Mouse (Mus musculus): Measurements from ENCODE around the gene Fbxl13. TPM values are rescaled to one million over a fixed set of nuclear protein-coding genes. Genes with fewer than 3 reads are reported as not detected.

The Fbxl13 gene
- polyA plus RNA-seq, 1 experiment from 2014 or later, result 0.21 TPM

DNA sequence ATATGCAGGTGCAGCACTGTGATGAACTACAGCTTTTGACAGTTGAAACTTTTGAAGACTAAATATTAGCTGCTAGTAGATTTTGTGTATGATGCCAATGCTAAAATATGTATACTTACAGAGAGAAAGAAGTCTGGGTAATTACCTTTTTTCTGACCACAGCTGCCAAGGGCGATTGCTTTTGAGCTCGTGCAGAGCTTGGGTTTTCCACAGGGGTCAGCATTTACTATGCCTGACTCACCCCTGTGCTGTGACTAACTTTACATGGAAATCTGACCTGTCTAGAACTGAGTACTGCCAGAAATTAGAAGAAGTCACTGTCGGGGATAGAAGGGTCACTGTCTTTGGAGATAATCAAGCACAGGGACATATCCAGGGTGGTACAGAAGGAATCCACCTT is 153.2 kb downstream of the Fbxl13 start:
- Histone ChIP-seq H3K4me3 (ENCODE audit: low read depth, low read length) (no peak overlapping the region), H3K4me1 (ENCODE audit: control insufficient read depth, insufficient read depth, low read length) (no peaks in the 10 kb centered on the region), H3K9me3 (ENCODE audit: control insufficient read depth, low read length) (no peaks in the 10 kb centered on the region), H3K9ac (replicated peaks; ENCODE audit: low read depth, low read length) (no peak overlapping the region), H3K36me3 (ENCODE audit: control insufficient read depth, insufficient read depth, low read length) (no peaks in the 10 kb centered on the region), H3K27ac (ENCODE audit: low read depth, low read length) (no peak overlapping the region), H3K27me3 (ENCODE audit: control insufficient read depth, insufficient read depth, low read length) (no peaks in the 10 kb centered on the region), H3K4me2 (ENCODE audit: low read depth, low read length) (no peak overlapping the region)
- ATAC-seq (ENCODE audit: low read depth), result no peak
- 73% methylated on average over 3 of the region's 3 CpGs for WGBS

DNA sequence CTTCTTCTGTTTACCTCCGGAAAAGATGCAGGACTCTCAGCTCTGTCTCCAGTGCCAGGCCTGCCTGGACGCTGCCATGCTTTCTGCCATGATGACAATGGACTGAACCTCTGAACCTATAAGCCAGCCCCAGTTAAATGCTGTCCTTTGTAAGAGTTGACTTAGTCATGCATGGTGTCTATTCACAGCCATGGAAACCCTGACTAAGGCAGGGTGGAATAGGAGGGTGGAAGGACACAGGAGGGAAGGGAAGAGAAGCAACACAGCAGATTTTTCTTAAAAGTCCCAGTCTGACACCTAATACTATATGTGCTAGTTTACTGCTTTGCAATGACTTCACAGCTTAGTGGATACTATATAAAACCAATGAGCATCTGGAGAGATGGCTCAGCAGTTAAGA is 154.0 kb downstream of the Fbxl13 start:
- H3K4me2 ChIP-seq (ENCODE audit: low read depth, low read length), result no peak overlapping the region
- H3K4me1 ChIP-seq (ENCODE audit: control insufficient read depth, insufficient read depth, low read length), result no peaks in the 10 kb centered on the region
- no peak overlapping the region for H3K27ac ChIP-seq (ENCODE audit: low read depth, low read length)
- H3K4me3 ChIP-seq (ENCODE audit: low read depth, low read length), result no peak overlapping the region
- peak; percentile 73; the same call in 1 of the 2 replicates for ATAC-seq (ENCODE audit: low read depth)
- WGBS, result 30% methylated on average over 2 of the region's 2 CpGs
- no peaks in the 10 kb centered on the region for H3K9me3 ChIP-seq (ENCODE audit: control insufficient read depth, low read length)
- H3K36me3 ChIP-seq (ENCODE audit: control insufficient read depth, insufficient read depth, low read length), result no peaks in the 10 kb centered on the region
- no peaks in the 10 kb centered on the region for H3K27me3 ChIP-seq (ENCODE audit: control insufficient read depth, insufficient read depth, low read length)
- no peak overlapping the region for H3K9ac ChIP-seq (replicated peaks; ENCODE audit: low read depth, low read length)

DNA sequence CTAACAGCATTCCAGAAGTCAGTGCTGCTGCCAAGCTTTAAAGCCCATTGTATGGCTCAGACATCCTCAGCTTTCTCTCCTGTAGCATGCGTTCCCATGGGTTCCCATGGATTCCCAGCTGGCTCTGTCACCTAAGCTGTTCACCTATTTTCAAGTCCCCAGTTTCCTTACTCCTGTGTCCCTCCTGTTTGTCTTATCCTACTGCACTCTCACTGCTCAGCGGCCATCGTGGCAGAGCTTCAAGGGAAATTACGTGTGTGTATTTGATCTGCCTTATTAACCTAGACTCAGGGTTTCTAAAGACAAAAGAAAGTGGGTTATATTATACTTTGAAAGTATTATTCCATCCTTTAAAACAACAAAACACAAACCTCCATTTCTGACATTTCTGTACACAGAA is 156.3 kb downstream of the Fbxl13 start:
- no peaks in the 10 kb centered on the region for H3K9me3 ChIP-seq (ENCODE audit: control insufficient read depth, low read length)
- H3K27me3 ChIP-seq (ENCODE audit: control insufficient read depth, insufficient read depth, low read length), result no peaks in the 10 kb centered on the region
- H3K4me1 ChIP-seq (ENCODE audit: control insufficient read depth, insufficient read depth, low read length), result no peaks in the 10 kb centered on the region
- no peak for ATAC-seq (ENCODE audit: low read depth)
- H3K9ac ChIP-seq (replicated peaks; ENCODE audit: low read depth, low read length), result no peak overlapping the region
- 70% methylated on average over 4 of the region's 4 CpGs for WGBS
- no peak overlapping the region for H3K27ac ChIP-seq (ENCODE audit: low read depth, low read length)
- no peaks in the 10 kb centered on the region for H3K36me3 ChIP-seq (ENCODE audit: control insufficient read depth, insufficient read depth, low read length)
- H3K4me2 ChIP-seq (ENCODE audit: low read depth, low read length), result no peak overlapping the region
- H3K4me3 ChIP-seq (ENCODE audit: low read depth, low read length), result no peak overlapping the region

DNA sequence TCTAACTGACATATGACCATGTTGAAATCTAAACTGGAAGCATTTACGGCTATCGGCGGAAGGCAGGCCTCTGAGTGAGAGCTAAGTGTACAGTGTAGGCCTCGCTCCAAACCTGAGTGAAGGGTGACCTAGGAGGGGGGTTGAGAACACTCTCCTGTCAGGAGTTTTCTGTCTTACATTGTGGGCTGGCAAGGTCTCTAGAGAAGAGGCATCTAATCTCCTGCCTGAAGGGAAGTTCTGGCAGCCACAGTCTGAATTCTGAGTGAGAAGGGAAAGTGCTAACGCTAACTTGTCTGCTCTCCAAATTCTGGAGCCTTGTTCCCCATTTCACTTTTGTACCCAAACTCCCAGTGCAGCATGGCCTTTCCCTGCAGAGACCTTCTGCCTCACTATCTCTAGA is 156.9 kb downstream of the Fbxl13 start:
- H3K9ac ChIP-seq (replicated peaks; ENCODE audit: low read depth, low read length), result no peak overlapping the region
- no peaks in the 10 kb centered on the region for H3K27me3 ChIP-seq (ENCODE audit: control insufficient read depth, insufficient read depth, low read length)
- H3K27ac ChIP-seq (ENCODE audit: low read depth, low read length), result no peak overlapping the region
- H3K36me3 ChIP-seq (ENCODE audit: control insufficient read depth, insufficient read depth, low read length), result no peaks in the 10 kb centered on the region
- H3K4me2 ChIP-seq (ENCODE audit: low read depth, low read length), result no peak overlapping the region
- no peak overlapping the region for H3K4me3 ChIP-seq (ENCODE audit: low read depth, low read length)
- H3K4me1 ChIP-seq (ENCODE audit: control insufficient read depth, insufficient read depth, low read length), result no peaks in the 10 kb centered on the region
- no peaks in the 10 kb centered on the region for H3K9me3 ChIP-seq (ENCODE audit: control insufficient read depth, low read length)
- no peak for ATAC-seq (ENCODE audit: low read depth)
- WGBS, result 91% methylated on average over 5 of the region's 5 CpGs

DNA sequence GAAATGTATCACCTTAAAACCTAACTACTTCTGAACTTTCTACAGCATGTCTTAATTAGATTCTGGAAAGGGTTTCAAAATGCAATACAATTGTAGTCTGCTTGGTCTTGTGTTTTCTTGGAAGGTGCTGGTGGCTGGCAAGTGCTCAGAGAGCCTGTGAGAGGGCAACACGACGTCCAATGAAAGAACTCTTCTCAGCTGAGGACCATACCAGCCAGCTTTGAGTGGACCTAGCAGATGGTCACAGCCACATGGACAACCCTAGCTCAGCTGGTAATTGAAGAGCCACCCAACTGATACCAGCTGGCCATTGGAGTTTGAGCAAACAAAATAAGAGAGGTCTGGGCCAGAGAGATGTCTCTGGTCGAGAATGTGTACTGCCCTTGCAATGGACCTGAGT is 157.7 kb downstream of the Fbxl13 start:
- Histone ChIP-seq H3K27me3 (ENCODE audit: control insufficient read depth, insufficient read depth, low read length) (no peaks in the 10 kb centered on the region), H3K27ac (ENCODE audit: low read depth, low read length) (no peak overlapping the region), H3K4me1 (ENCODE audit: control insufficient read depth, insufficient read depth, low read length) (no peaks in the 10 kb centered on the region), H3K4me3 (ENCODE audit: low read depth, low read length) (no peak overlapping the region), H3K9me3 (ENCODE audit: control insufficient read depth, low read length) (no peaks in the 10 kb centered on the region), H3K4me2 (ENCODE audit: low read depth, low read length) (no peak overlapping the region), H3K9ac (replicated peaks; ENCODE audit: low read depth, low read length) (no peak overlapping the region), H3K36me3 (ENCODE audit: control insufficient read depth, insufficient read depth, low read length) (no peaks in the 10 kb centered on the region)
- WGBS, result 94% methylated on average over 3 of the region's 3 CpGs
- no peak for ATAC-seq (ENCODE audit: low read depth)

DNA sequence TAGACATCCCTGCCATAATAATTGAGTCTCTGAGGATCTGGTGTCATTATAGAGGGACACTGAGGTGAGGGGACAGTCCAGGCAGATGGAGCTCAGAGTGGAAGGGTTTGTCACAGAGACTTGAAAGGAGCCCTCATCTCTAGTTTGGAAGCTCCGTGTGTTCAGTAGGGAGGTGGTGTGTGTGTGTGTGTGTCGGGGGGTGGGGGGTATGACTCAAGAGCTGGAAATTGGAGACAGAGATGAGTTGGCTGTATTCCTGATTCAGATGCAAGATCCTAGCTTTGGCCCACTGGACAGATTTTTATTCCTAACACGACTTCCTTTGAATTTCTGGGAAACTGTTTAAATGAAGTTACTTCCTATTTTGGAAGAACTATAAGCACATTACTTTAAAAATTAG is 158.1 kb downstream of the Fbxl13 start:
- H3K27ac ChIP-seq (ENCODE audit: low read depth, low read length), result no peak overlapping the region
- no peak overlapping the region for H3K4me2 ChIP-seq (ENCODE audit: low read depth, low read length)
- no peaks in the 10 kb centered on the region for H3K27me3 ChIP-seq (ENCODE audit: control insufficient read depth, insufficient read depth, low read length)
- no peaks in the 10 kb centered on the region for H3K9me3 ChIP-seq (ENCODE audit: control insufficient read depth, low read length)
- no peak overlapping the region for H3K4me3 ChIP-seq (ENCODE audit: low read depth, low read length)
- no peak for ATAC-seq (ENCODE audit: low read depth)
- H3K36me3 ChIP-seq (ENCODE audit: control insufficient read depth, insufficient read depth, low read length), result no peaks in the 10 kb centered on the region
- WGBS, result 89% methylated on average over 3 of the region's 3 CpGs
- no peaks in the 10 kb centered on the region for H3K4me1 ChIP-seq (ENCODE audit: control insufficient read depth, insufficient read depth, low read length)
- H3K9ac ChIP-seq (replicated peaks; ENCODE audit: low read depth, low read length), result no peak overlapping the region

DNA sequence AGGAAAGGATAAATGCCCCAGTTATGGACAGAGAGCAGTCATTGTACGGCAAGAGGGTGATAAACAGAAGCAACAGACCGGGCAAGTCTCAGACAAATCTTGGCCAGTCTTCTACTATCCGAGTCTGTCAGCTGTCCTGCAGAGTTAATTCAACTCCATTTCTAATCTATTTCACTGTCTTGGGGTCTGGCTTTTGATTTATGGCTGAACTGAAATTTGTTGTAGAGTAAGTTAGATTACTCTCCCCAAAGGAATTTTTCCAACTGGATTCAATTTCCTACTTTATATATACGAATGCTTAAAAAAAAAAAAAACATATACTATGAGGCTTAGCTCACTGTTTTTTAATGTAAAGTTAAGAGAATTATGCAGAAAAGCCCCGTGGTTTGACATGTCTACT is 158.6 kb downstream of the Fbxl13 start:
- no peak overlapping the region for H3K4me3 ChIP-seq (ENCODE audit: low read depth, low read length)
- H3K9ac ChIP-seq (replicated peaks; ENCODE audit: low read depth, low read length), result no peak overlapping the region
- ATAC-seq (ENCODE audit: low read depth), result no peak
- 81% methylated on average over 5 of the region's 5 CpGs for WGBS
- no peak overlapping the region for H3K27ac ChIP-seq (ENCODE audit: low read depth, low read length)
- no peaks in the 10 kb centered on the region for H3K27me3 ChIP-seq (ENCODE audit: control insufficient read depth, insufficient read depth, low read length)
- no peak overlapping the region for H3K4me2 ChIP-seq (ENCODE audit: low read depth, low read length)
- no peaks in the 10 kb centered on the region for H3K36me3 ChIP-seq (ENCODE audit: control insufficient read depth, insufficient read depth, low read length)
- no peaks in the 10 kb centered on the region for H3K4me1 ChIP-seq (ENCODE audit: control insufficient read depth, insufficient read depth, low read length)
- no peaks in the 10 kb centered on the region for H3K9me3 ChIP-seq (ENCODE audit: control insufficient read depth, low read length)

DNA sequence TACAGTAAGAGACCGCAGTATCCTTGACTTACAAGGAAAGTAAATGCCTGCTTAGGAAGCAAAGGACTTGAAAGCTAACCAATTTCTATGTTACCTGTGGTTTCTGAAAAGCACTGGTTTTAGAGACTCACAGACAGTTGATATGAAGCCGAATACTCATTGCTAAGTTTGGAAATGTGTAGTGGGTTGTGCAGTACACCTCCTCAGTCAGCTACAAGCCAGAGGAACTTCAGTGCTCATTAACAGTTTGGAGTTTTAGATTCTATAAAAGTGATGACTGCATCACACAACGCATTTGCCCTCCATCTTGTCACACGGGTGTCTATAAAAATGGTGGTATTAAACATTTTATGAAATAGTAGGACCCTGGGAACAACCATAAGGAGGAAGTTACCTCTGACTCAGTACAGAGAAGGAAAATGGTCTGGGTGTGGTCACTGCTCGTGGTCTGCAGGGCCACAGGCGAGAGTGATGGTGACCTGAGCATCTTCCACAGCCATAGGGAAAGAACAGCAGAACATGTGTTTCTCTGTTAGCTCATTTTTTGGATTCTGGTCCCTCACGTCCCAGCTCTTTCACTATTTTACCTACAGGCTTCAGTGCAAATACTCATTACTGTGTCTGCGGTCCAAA is 160.1 kb downstream of the Fbxl13 start:
- WGBS, result 93% methylated on average over 8 of the region's 8 CpGs
- Histone ChIP-seq H3K4me2 (ENCODE audit: low read depth, low read length) (no peak overlapping the region), H3K9me3 (ENCODE audit: control insufficient read depth, low read length) (no peaks in the 10 kb centered on the region), H3K27me3 (ENCODE audit: control insufficient read depth, insufficient read depth, low read length) (no peaks in the 10 kb centered on the region), H3K36me3 (ENCODE audit: control insufficient read depth, insufficient read depth, low read length) (no peaks in the 10 kb centered on the region), H3K27ac (ENCODE audit: low read depth, low read length) (no peak overlapping the region), H3K4me3 (ENCODE audit: low read depth, low read length) (no peak overlapping the region), H3K4me1 (ENCODE audit: control insufficient read depth, insufficient read depth, low read length) (no peaks in the 10 kb centered on the region), H3K9ac (replicated peaks; ENCODE audit: low read depth, low read length) (no peak overlapping the region)
- no peak for ATAC-seq (ENCODE audit: low read depth)

DNA sequence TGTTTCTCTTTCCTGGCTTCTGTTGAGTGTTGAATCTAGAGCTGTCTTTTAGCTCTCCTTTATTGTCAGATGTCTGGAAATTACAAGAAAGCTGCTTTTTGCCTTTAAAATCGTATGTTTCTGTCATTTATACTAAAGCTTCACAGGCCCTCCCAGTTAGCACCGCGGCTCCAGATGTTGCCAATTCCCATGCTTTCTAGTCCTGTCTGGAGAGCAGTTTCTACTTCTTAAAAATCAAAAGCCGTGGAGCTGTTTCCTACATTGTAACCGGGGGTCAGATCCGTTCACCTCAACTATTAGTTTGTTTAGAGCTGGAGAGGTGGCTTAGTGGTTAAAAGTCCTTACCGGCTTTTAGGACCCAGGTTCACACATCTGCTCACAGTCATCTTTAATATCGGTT is 162.2 kb downstream of the Fbxl13 start:
- no peak for ATAC-seq (ENCODE audit: low read depth)
- no peaks in the 10 kb centered on the region for H3K9me3 ChIP-seq (ENCODE audit: control insufficient read depth, low read length)
- no peak overlapping the region for H3K27ac ChIP-seq (ENCODE audit: low read depth, low read length)
- 83% methylated on average over 8 of the region's 8 CpGs for WGBS
- no peaks in the 10 kb centered on the region for H3K4me1 ChIP-seq (ENCODE audit: control insufficient read depth, insufficient read depth, low read length)
- no peaks in the 10 kb centered on the region for H3K36me3 ChIP-seq (ENCODE audit: control insufficient read depth, insufficient read depth, low read length)
- H3K4me3 ChIP-seq (ENCODE audit: low read depth, low read length), result no peak overlapping the region
- no peak overlapping the region for H3K4me2 ChIP-seq (ENCODE audit: low read depth, low read length)
- H3K9ac ChIP-seq (replicated peaks; ENCODE audit: low read depth, low read length), result no peak overlapping the region
- H3K27me3 ChIP-seq (ENCODE audit: control insufficient read depth, insufficient read depth, low read length), result no peaks in the 10 kb centered on the region
